Mouse (Mus musculus): ENCODE data around the gene Ppp2r5d. TPM values are rescaled to one million over a fixed set of nuclear protein-coding genes. Genes with fewer than 3 reads are reported as not detected.

The Ppp2r5d gene
- 137 and 148 TPM in 2 replicates for polyA plus RNA-seq (2016; fragmentation: Nextera tagmentation; extraction: Ambion mirVana)

GRCm38 (mm10) chr17:46704887-46705835 lies at the start of gene Ppp2r5d:
Ppp2r5d (minus strand) TSS chr17:46705111.
- Histone ChIP-seq H3K4me3 (peak within 1 kb of the TSS; percentile 92), H3K27me3 (ENCODE audit: insufficient read depth, poor library complexity, severe bottlenecking) (no peaks in the 10 kb centered on the region), H3K9me3 (no peaks in the 10 kb centered on the region), H3K4me1 (replicated peaks) (peaks cover 49% of the 10 kb centered on the region), H3K36me3 (peaks cover 20% of the 10 kb centered on the region), H3K27ac (peak within 1 kb of the TSS; percentile 95)
- 2% methylated on average over 48 of the region's 48 CpGs for WGBS
- peak; percentile 97 for DNase-seq (ENCODE audit: low spot score)

DNA sequence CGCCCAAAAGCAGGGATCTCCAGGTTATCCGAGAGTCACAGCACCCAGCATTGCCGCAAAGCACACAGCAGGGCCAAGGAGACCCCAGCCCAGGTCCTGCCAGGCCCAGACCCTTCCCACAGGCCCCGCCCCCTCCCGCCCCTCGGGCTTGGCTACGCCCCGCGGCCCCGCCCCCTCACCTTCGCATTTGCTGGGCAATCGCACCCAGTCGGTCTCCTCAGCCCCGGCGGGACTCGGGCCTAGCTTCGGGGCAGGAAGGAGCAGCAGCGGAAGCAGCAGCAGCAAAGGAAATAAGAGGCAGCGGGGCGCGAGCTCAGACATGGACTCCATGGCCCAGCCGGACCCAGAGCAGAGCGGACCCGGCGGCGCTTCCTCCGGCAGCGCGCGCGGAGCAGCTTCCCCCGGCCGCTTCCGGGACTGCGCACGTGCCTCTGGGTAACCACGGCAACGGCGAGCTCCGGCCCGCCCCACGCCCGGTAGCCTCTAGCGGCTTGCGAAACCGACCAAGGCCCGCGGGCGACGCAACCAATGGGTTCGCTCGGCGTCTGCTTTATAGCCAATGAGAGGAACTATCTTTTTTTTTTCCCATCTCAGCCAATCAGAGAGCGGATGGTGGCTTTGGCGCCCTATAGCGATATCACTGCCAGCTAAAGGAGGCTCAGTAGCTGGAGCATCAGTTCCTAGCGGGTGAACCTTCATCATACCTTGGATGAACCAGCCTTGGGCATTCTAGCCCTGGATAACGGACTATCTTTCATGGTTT lies 47.1 kb upstream of the Ppp2r5d start, which contains the start of gene Cnpy3:
Gene Cnpy3 (minus strand): TSS at position 421 of the 763 bp plus-strand sequence.
- DNase-seq (ENCODE audit: low spot score) = peak; percentile 99
- Histone ChIP-seq H3K27me3 (ENCODE audit: insufficient read depth, poor library complexity, severe bottlenecking) (no peaks in the 10 kb centered on the region), H3K4me3 (peak within 1 kb of the TSS; percentile 76), H3K36me3 (peaks cover 17% of the 10 kb centered on the region), H3K9me3 (peaks cover 3% of the 10 kb centered on the region; the same call in 1 of the 2 replicates), H3K27ac (peak within 1 kb of the TSS; percentile 89), H3K4me1 (replicated peaks) (peaks cover 23% of the 10 kb centered on the region)
- under 1% methylated on average over 58 of the region's 58 CpGs for WGBS

DNA sequence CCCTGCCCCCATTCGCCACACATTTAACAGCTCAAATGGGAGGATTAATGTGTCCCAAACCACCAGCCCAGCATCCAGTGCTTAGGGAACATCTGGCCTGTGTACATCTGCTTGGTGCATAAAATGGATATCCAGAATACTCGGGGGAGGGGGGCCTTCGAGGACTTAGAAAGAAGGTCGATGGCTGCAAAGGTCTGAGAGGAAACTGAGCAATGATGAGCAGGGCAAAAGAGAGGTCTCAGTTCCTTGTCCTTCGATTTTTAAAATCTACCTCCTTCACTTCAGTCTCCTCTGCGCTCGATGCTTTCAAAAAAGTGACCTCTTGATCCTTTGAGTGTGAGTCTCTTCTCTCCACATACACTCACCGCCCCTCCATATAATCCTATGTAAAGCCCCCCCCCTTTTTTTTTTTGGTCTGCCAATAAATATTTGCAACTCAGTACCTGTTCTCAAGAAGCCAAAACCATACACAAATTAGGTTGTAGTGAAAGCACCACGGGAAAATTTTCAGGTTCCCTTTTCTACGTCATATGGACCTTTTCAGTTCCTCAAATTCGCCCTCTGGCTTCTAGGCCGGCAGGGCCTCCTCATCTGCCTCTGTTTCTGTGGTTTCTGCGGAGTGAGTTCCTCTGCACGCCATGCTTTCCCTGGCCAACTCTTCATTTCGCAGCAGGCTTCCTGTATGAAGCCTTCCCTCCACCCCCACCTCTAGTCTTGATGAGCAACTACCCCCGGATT lies 46.3 kb upstream of the Ppp2r5d start:
- Histone ChIP-seq H3K4me1 (replicated peaks) (peaks cover 21% of the 10 kb centered on the region), H3K36me3 (peaks cover 25% of the 10 kb centered on the region), H3K9me3 (peaks cover 3% of the 10 kb centered on the region; the same call in 1 of the 2 replicates), H3K4me3 (peak overlapping the region; percentile 76), H3K27me3 (ENCODE audit: insufficient read depth, poor library complexity, severe bottlenecking) (no peaks in the 10 kb centered on the region), H3K27ac (peak overlapping the region; percentile 89)
- WGBS = 34% methylated on average over 16 of the region's 16 CpGs
- DNase-seq (ENCODE audit: low spot score) = no peak

GRCm38 (mm10) chr17:46750580-46750979 lies 45.7 kb upstream of the Ppp2r5d start:
- peaks cover 31% of the 10 kb centered on the region for H3K36me3 ChIP-seq
- peaks cover 3% of the 10 kb centered on the region; the same call in 1 of the 2 replicates for H3K9me3 ChIP-seq
- 93% methylated on average over 4 of the region's 4 CpGs for WGBS
- peaks cover 18% of the 10 kb centered on the region for H3K4me1 ChIP-seq (replicated peaks)
- no peaks in the 10 kb centered on the region for H3K27me3 ChIP-seq (ENCODE audit: insufficient read depth, poor library complexity, severe bottlenecking)
- DNase-seq (ENCODE audit: low spot score) = no peak
- peak overlapping the region; percentile 76 for H3K4me3 ChIP-seq
- peak overlapping the region; percentile 89; the same call in 1 of the 2 replicates for H3K27ac ChIP-seq

DNA sequence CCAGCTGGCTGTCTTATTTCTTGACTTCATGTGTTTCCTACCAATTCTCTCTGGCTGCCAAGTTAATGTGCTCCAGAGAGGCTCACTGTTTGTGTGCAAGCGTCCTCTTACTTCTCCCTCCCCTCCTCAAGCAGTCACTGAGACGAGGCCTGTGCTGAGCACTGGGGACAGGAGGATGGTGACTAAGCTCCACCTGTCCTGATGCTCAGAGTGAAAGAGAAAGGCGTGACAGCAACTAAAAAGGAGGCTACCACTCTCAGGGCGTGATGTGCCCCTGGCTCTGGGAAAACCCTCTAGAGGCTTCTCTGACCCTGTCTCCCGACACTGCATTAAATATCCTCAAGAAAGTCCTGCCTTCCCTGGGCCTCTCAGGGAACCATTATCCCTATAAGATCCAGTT lies 44.4 kb upstream of the Ppp2r5d start:
- no peak for DNase-seq (ENCODE audit: low spot score)
- Histone ChIP-seq H3K36me3 (peaks cover 43% of the 10 kb centered on the region), H3K27me3 (ENCODE audit: insufficient read depth, poor library complexity, severe bottlenecking) (no peaks in the 10 kb centered on the region), H3K27ac (no peak overlapping the region), H3K4me1 (replicated peaks) (peaks cover 18% of the 10 kb centered on the region), H3K9me3 (no peaks in the 10 kb centered on the region), H3K4me3 (no peak overlapping the region)
- WGBS = 90% methylated on average over 5 of the region's 5 CpGs

GRCm38 (mm10) chr17:46747806-46748205 lies 42.9 kb upstream of the Ppp2r5d start:
- DNase-seq (ENCODE audit: low spot score) = no peak
- H3K4me3 ChIP-seq = no peak overlapping the region
- H3K27me3 ChIP-seq (ENCODE audit: insufficient read depth, poor library complexity, severe bottlenecking) = no peaks in the 10 kb centered on the region
- 94% methylated on average over 2 of the region's 2 CpGs for WGBS
- H3K9me3 ChIP-seq = no peaks in the 10 kb centered on the region
- peaks cover 58% of the 10 kb centered on the region for H3K36me3 ChIP-seq
- peaks cover 18% of the 10 kb centered on the region for H3K4me1 ChIP-seq (replicated peaks)
- no peak overlapping the region for H3K27ac ChIP-seq

GRCm38 (mm10) chr17:46747234-46747633 lies 42.3 kb upstream of the Ppp2r5d start:
- Histone ChIP-seq H3K4me1 (replicated peaks) (peaks cover 13% of the 10 kb centered on the region), H3K27me3 (ENCODE audit: insufficient read depth, poor library complexity, severe bottlenecking) (no peaks in the 10 kb centered on the region), H3K4me3 (no peak overlapping the region), H3K36me3 (peaks cover 64% of the 10 kb centered on the region), H3K9me3 (no peaks in the 10 kb centered on the region), H3K27ac (no peak overlapping the region)
- 83% methylated on average over 8 of the region's 8 CpGs for WGBS
- no peak for DNase-seq (ENCODE audit: low spot score)

DNA sequence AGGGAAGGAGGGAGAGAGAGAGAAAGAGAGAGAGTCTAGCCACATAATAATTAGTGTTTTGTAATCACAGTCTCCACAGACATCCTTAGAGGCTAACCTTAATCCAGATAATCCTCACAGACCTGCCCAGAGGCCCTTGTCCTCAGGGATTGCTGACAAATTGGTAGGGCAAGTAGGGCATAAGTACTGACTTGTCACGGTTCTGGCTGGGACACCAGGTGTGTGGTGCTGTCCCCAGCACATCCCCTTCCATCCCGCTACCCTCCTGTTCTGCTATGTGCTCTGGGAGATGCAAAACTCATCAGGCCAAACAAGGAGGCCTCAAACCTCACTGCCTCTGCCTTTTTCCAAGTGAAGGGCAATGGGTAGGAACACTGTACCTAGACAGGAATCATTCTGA lies 40.6 kb upstream of the Ppp2r5d start:
- Histone ChIP-seq H3K27me3 (ENCODE audit: insufficient read depth, poor library complexity, severe bottlenecking) (no peaks in the 10 kb centered on the region), H3K4me3 (no peak overlapping the region), H3K27ac (no peak overlapping the region), H3K4me1 (replicated peaks) (peaks cover 1% of the 10 kb centered on the region), H3K36me3 (peaks cover 77% of the 10 kb centered on the region), H3K9me3 (no peaks in the 10 kb centered on the region)
- WGBS = 85% methylated on average over 2 of the region's 2 CpGs
- DNase-seq (ENCODE audit: low spot score) = no peak

DNA sequence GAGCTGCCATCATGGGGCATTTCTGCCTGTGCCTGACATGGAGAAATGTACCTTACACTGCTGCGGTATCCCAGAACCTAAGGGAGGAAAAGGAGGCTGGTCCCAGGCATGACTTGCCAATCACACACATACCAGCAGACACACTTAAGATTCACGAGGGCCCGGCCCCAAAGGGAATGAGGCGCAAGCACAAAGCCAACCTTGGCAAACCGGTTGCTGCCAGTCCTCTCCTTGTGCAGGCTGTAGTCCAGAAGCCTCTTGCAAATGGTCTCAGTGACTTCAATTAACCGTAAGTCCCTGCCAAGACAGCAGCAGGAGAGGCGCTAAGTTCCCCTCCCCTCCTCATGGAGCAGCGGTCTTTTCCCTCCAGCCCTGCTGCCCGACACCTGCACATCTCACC lies 38.1 kb upstream of the Ppp2r5d start:
- H3K4me3 ChIP-seq = no peak overlapping the region
- no peak for DNase-seq (ENCODE audit: low spot score)
- H3K27me3 ChIP-seq (ENCODE audit: insufficient read depth, poor library complexity, severe bottlenecking) = no peaks in the 10 kb centered on the region
- 92% methylated on average over 9 of the region's 9 CpGs for WGBS
- no peaks in the 10 kb centered on the region for H3K4me1 ChIP-seq (replicated peaks)
- no peak overlapping the region for H3K27ac ChIP-seq
- no peaks in the 10 kb centered on the region for H3K9me3 ChIP-seq
- peaks cover 82% of the 10 kb centered on the region for H3K36me3 ChIP-seq

DNA sequence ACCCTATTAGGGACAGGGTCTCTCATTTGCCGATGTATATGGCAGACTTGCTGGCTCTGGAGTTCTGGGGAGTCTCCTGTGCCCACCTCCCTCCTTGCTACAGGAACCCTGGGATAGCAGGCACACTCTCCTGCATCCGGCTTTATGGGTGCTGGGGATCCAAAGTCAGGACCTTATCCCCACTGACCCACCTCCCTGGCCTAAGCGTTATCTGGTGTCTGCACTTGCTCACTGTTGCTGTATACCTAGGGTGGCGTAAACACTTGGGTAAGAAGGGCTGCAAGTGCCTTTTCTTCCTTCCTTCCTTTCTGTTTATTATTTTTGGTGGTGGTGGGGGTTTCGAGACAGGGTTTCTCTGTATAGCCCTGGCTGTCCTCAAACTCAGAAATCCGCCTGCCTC lies 36.4 kb upstream of the Ppp2r5d start:
- Histone ChIP-seq H3K36me3 (peaks cover 80% of the 10 kb centered on the region), H3K4me3 (no peak overlapping the region), H3K9me3 (no peaks in the 10 kb centered on the region), H3K27ac (no peak overlapping the region), H3K27me3 (ENCODE audit: insufficient read depth, poor library complexity, severe bottlenecking) (no peaks in the 10 kb centered on the region), H3K4me1 (replicated peaks) (no peaks in the 10 kb centered on the region)
- 88% methylated on average over 6 of the region's 6 CpGs for WGBS
- DNase-seq (ENCODE audit: low spot score) = no peak

- WGBS = 69% methylated on average over 10 of the region's 10 CpGs
- no peaks in the 10 kb centered on the region for H3K9me3 ChIP-seq
- H3K27ac ChIP-seq = no peak overlapping the region
- H3K27me3 ChIP-seq (ENCODE audit: insufficient read depth, poor library complexity, severe bottlenecking) = no peaks in the 10 kb centered on the region
- no peak overlapping the region for H3K4me3 ChIP-seq
- peak; percentile 29 for DNase-seq (ENCODE audit: low spot score)
- H3K36me3 ChIP-seq = peaks cover 53% of the 10 kb centered on the region
- H3K4me1 ChIP-seq (replicated peaks) = no peaks in the 10 kb centered on the region
Measured at GRCm38 (mm10) chr17:46736160-46736559, 31.2 kb upstream of the Ppp2r5d start.

- Histone ChIP-seq H3K27ac (no peak overlapping the region), H3K27me3 (ENCODE audit: insufficient read depth, poor library complexity, severe bottlenecking) (no peaks in the 10 kb centered on the region), H3K9me3 (no peaks in the 10 kb centered on the region), H3K4me3 (no peak overlapping the region), H3K36me3 (peaks cover 51% of the 10 kb centered on the region), H3K4me1 (replicated peaks) (no peaks in the 10 kb centered on the region)
- no peak for DNase-seq (ENCODE audit: low spot score)
- 83% methylated on average over 7 of the region's 7 CpGs for WGBS
Measured at GRCm38 (mm10) chr17:46735287-46735686, 30.4 kb upstream of the Ppp2r5d start.

Measured in hindbrain, embryonic 10.5 days (tissue).